Mouse (Mus musculus) retina, adult 2 months (tissue): ENCODE data around the gene Aurkaip1.
A peak's percentile ranks its signal among the peaks of the same experiment; 100 is the strongest.

Source experiments
- DNase-seq: peaks from one replicate; pipeline ENCODE4 v3.0.0-alpha.2; 2012; ENCODE audit warnings: low read depth, low spot score

The Aurkaip1 gene

GRCm38 (mm10) chr4:155829866-155830265 is 1.2 kb upstream of the Aurkaip1 start:
- no peak for DNase-seq

- DNase-seq = no peak
Observed at GRCm38 (mm10) chr4:155830596-155830995, 476 bp upstream of the Aurkaip1 start.

- no peak for DNase-seq
Observed at GRCm38 (mm10) chr4:155831831-155832230, 759 bp downstream of the Aurkaip1 start.

- no peak for DNase-seq
Observed at GRCm38 (mm10) chr4:155832321-155832720, 1.2 kb downstream of the Aurkaip1 start.

GRCm38 (mm10) chr4:155833234-155833633 is 2.2 kb downstream of the Aurkaip1 start:
- DNase-seq = no peak

- DNase-seq = peak; percentile 55
Observed at GRCm38 (mm10) chr4:155833836-155834235, 2.8 kb downstream of the Aurkaip1 start.

GRCm38 (mm10) chr4:155837404-155838010 is 6.4 kb downstream of the Aurkaip1 start:
- no peak for DNase-seq

GRCm38 (mm10) chr4:155838187-155839153 is 7.4 kb downstream of the Aurkaip1 start:
- DNase-seq = no peak

- no peak for DNase-seq
Observed at GRCm38 (mm10) chr4:155839483-155839910, 8.4 kb downstream of the Aurkaip1 start, which contains the start of gene Mxra8. Gene Mxra8 (plus strand): TSS chr4:155839680.

GRCm38 (mm10) chr4:155840076-155841002 is 9.3 kb downstream of the Aurkaip1 start:
- DNase-seq = no peak

GRCm38 (mm10) chr4:155841003-155841454 is 10.0 kb downstream of the Aurkaip1 start:
- no peak for DNase-seq

- no peak for DNase-seq
Observed at GRCm38 (mm10) chr4:155841651-155842270, 10.7 kb downstream of the Aurkaip1 start.

- DNase-seq = no peak
Observed at GRCm38 (mm10) chr4:155843231-155843630, 12.2 kb downstream of the Aurkaip1 start.

- peak; percentile 85 for DNase-seq
Observed at GRCm38 (mm10) chr4:155846871-155847578, 16.0 kb downstream of the Aurkaip1 start, which contains the start of gene Dvl1. Gene Dvl1 (plus strand): TSS chr4:155847402.

- DNase-seq = no peak
Observed at GRCm38 (mm10) chr4:155847591-155848352, 16.7 kb downstream of the Aurkaip1 start.

- no peak for DNase-seq
Observed at GRCm38 (mm10) chr4:155848434-155849095, 17.5 kb downstream of the Aurkaip1 start.

GRCm38 (mm10) chr4:155849391-155849790 is 18.3 kb downstream of the Aurkaip1 start:
- DNase-seq = no peak

- DNase-seq = no peak
Observed at GRCm38 (mm10) chr4:155849792-155850451, 18.9 kb downstream of the Aurkaip1 start.
